Mouse (Mus musculus) right cerebral cortex, postnatal 36 days (tissue): ENCODE results near the gene Spast.

ENCODE experiments used
- DNase-seq, 2 experiments: peaks; one replicate each; pipeline ENCODE4 v3.0.0; 2022; ENCODE audit warnings: low spot score in 2 of 2, mixed read lengths in 1 of 2

Gene Spast

GRCm38 (mm10) chr17:74424401-74425005, 85.7 kb downstream of the Spast start:
- DNase-seq: no peak

- DNase-seq: no peak
Observed at GRCm38 (mm10) chr17:74430074-74430473, 91.3 kb downstream of the Spast start.

- no peak for DNase-seq
Observed at GRCm38 (mm10) chr17:74431481-74431880, 92.7 kb downstream of the Spast start.

- DNase-seq: no peak
Observed at GRCm38 (mm10) chr17:74432631-74433030, 93.8 kb downstream of the Spast start.

- DNase-seq: no peak
Observed at GRCm38 (mm10) chr17:74437762-74438161, 99.0 kb downstream of the Spast start.

GRCm38 (mm10) chr17:74440486-74440885, 101.7 kb downstream of the Spast start:
- DNase-seq: no peak
